Mouse (Mus musculus) small intestine, adult 2 months (tissue): ENCODE measurements around the gene Gm4981.

Source experiments
- CTCF ChIP-seq: fragments of 200-500 bp; IDR thresholded peaks from 2 replicates; pipeline ENCODE4 v1.5.1; 2012; ENCODE audit warnings: low read depth, mild to moderate bottlenecking, control low read depth, inconsistent platforms, low read length, moderate library complexity, mixed read lengths; ENCODE audit not compliant: insufficient replicate concordance, insufficient read length; ENCODE audit errors: extremely low read depth
- POLR2A ChIP-seq: fragments of 200-500 bp; IDR thresholded peaks from 2 replicates; pipeline ENCODE4 v1.6.1; 2012; ENCODE audit warnings: low read depth, mild to moderate bottlenecking, control low read depth, inconsistent platforms, low read length, moderate library complexity

DNA sequence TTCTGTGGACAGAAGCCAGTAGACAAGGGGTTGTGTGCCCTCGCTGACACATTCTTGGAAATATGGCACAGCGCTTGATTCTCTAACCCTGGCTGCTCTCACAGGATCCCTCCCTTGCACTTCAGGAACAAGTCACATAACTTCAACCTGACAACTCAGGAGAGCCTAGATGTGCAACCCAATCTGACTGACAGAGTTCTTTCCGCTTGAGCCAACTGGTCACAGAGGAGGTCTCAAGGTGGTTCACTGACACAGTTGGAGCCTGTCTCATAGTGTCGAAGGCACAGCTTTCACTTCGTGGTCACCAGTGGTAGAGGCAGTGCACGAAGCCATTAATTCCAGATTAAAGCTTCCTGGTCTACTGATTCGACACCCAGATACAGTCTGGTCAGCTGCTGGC is 24.3 kb downstream of the Gm4981 start:
- TF ChIP-seq CTCF (no peak), POLR2A (no peak)
